Mouse (Mus musculus) hindbrain, embryonic 11.5 days (tissue): ENCODE measurements at regions not wholly inside any gene's neighbourhood (a gene's known extent, or its start where the extent isn't known, plus 50 kb on each side); places are given as distances from the start of the nearest gene placed in this dataset.

ENCODE experiments used
- ATAC-seq: fragments of 200-750 bp; cut with Nextera tagmentation; 2 replicates; pipeline ENCODE4 v1.8.0; 2017; ENCODE audit warnings: mild to moderate bottlenecking, moderate TSS enrichment, moderate library complexity; ENCODE audit not compliant: low FRiP score
- DNase-seq: peaks from one replicate; pipeline ENCODE4 v3.0.0-alpha.2; 2015; ENCODE audit warnings: low spot score
- H3K27ac ChIP-seq: fragments of 300-500 bp; sonication (generic); 2 replicates; pipeline ENCODE4 v1.5.1; 2014; ENCODE audit warnings: mild to moderate bottlenecking, low read depth, low read length
- H3K27me3 ChIP-seq: fragments of 300-500 bp; sonication (generic); 2 replicates; pipeline ENCODE4 v1.6.1; 2014; ENCODE audit warnings: mild to moderate bottlenecking, low read length, moderate library complexity, mixed read lengths; ENCODE audit not compliant: control insufficient read depth, insufficient read depth
- H3K36me3 ChIP-seq: fragments of 300-500 bp; sonication (generic); 2 replicates; pipeline ENCODE4 v1.6.1; 2014; ENCODE audit warnings: mild to moderate bottlenecking, low read length, moderate library complexity, mixed read lengths; ENCODE audit not compliant: control insufficient read depth, insufficient read depth
- H3K4me1 ChIP-seq: fragments of 300-500 bp; sonication (generic); replicated peaks from 2 replicates; pipeline ENCODE4 v1.6.1; 2014; ENCODE audit warnings: low read length, mixed read lengths; ENCODE audit not compliant: control insufficient read depth, insufficient read depth
- H3K4me2 ChIP-seq: fragments of 300-500 bp; sonication (generic); replicated peaks from 2 replicates; pipeline ENCODE4 v1.6.1; 2014; ENCODE audit warnings: mild to moderate bottlenecking, low read depth, low read length
- H3K4me3 ChIP-seq: fragments of 300-500 bp; sonication (generic); 2 replicates; pipeline ENCODE4 v1.5.1; 2014; ENCODE audit warnings: low read depth, low read length
- H3K9ac ChIP-seq: fragments of 300-500 bp; sonication (generic); 2 replicates; pipeline ENCODE4 v1.6.1; 2014; ENCODE audit warnings: low read depth, low read length
- H3K9me3 ChIP-seq: fragments of 300-500 bp; sonication (generic); 2 replicates; pipeline ENCODE4 v1.6.1; 2016; ENCODE audit warnings: low read length; ENCODE audit not compliant: control insufficient read depth
- WGBS: fragments of 180-500 bp; shearing (Covaris S2); extraction: QIAGEN DNeasy Blood & Tissue Kit; methylation state at CpG from one replicate; pipeline ENCODE4 v1.1.7; 2014; 5-methylcytosine and 5-hydroxymethylcytosine counted together

DNA sequence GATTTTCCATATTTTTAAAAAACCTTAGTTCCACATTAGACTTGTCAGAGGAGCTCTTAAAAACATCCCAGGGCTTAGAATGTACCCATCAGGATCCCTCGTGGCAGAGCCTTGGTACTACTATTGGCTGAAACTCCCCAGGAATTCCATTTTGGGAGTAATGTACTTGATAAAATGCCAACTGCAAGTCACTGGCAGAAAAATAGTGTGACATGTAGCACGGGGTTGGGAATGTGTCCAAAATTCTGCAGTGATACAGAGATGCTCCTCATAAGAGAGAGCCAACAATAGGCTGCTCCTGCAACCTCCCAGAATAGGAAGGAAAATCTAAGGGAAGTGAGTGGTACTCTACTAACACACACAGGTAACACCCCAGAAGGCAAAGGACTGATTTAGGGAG, 309.4 kb downstream of the Plk2 start:
- 85% methylated on average over 2 of the region's 2 CpGs for WGBS
- H3K36me3 ChIP-seq = no peaks in the 10 kb centered on the region
- no peaks in the 10 kb centered on the region for H3K4me1 ChIP-seq
- no peak overlapping the region for H3K27ac ChIP-seq
- ATAC-seq = no peak
- no peaks in the 10 kb centered on the region for H3K27me3 ChIP-seq
- no peak overlapping the region for H3K4me2 ChIP-seq
- no peak for DNase-seq
- no peak overlapping the region for H3K4me3 ChIP-seq
- H3K9me3 ChIP-seq = no peaks in the 10 kb centered on the region
- no peak overlapping the region for H3K9ac ChIP-seq

DNA sequence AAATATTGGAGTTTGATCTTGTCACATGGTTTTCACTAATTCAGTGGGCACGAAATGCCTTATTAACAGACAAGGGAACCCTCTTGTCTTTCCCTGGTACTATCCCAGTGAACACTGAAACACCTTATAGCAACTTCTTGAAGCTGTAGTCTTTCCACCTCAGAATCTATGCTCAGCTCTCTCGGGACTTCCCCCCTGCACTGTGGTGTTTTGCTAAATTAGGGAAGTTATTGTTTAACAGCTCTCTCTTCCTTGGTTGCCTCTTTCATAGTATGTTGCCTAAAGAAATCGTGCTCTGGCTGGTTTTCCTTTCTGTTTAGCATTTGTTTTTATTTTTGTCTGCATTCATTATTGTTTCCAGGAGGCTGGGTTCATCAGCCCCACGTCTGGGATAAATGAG, 316.0 kb downstream of the Plk2 start:
- Histone ChIP-seq H3K4me2 (no peak overlapping the region), H3K4me3 (no peak overlapping the region), H3K9ac (no peak overlapping the region), H3K27me3 (no peaks in the 10 kb centered on the region), H3K4me1 (no peaks in the 10 kb centered on the region), H3K36me3 (no peaks in the 10 kb centered on the region), H3K27ac (no peak overlapping the region), H3K9me3 (no peaks in the 10 kb centered on the region)
- DNase-seq (no peak), ATAC-seq (no peak)
- 61% methylated on average over 4 of the region's 4 CpGs for WGBS

DNA sequence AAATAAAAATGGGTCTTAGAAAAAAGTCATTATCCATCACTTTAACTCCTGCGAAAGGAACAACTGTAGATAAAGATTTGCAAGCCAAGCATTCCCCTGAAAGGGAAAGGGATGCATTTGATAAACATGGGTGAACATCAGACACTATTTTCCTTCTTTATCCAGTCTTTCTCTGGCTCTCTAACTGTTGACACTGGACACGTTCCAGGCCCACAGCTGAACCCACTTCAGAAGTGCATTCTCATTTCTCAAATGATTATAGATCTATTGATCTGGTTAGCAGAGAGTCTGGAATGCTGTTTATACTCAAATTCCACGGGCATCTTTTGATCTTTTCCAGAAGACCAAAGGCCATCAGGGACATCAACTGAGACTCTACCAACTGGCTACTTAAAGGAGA, 317.7 kb downstream of the Plk2 start:
- H3K4me1 ChIP-seq = no peaks in the 10 kb centered on the region
- ATAC-seq (no peak), DNase-seq (no peak)
- 64% methylated on average over 3 of the region's 3 CpGs for WGBS
- H3K4me3 ChIP-seq = no peak overlapping the region
- no peak overlapping the region for H3K27ac ChIP-seq
- no peaks in the 10 kb centered on the region for H3K27me3 ChIP-seq
- no peak overlapping the region for H3K4me2 ChIP-seq
- H3K9ac ChIP-seq = no peak overlapping the region
- H3K9me3 ChIP-seq = no peaks in the 10 kb centered on the region
- no peaks in the 10 kb centered on the region for H3K36me3 ChIP-seq

DNA sequence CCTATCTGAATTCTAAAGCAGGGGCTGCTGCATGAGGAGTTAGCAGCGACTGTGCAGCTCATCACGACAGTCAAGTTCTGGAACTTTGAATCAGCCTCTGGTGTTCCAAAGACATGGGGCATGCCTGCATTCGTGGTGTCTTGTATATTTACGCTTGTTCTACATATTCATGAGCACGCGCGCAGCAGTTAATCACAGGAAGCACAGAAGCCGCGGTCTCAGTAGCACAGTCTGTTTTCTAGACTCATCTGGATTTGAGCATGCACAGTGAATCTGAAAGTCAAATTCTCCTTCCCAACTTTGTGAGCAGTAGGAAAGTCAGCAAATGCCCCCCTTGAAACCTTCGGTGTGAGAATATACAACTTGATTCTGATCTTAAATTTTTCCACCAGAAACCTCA, 327.3 kb downstream of the Plk2 start:
- 80% methylated on average over 10 of the region's 10 CpGs for WGBS
- Histone ChIP-seq H3K9me3 (no peaks in the 10 kb centered on the region), H3K4me3 (no peak overlapping the region), H3K9ac (no peak overlapping the region), H3K4me1 (no peaks in the 10 kb centered on the region), H3K4me2 (no peak overlapping the region), H3K27me3 (no peaks in the 10 kb centered on the region), H3K36me3 (no peaks in the 10 kb centered on the region), H3K27ac (no peak overlapping the region)
- DNase-seq (no peak), ATAC-seq (no peak)

DNA sequence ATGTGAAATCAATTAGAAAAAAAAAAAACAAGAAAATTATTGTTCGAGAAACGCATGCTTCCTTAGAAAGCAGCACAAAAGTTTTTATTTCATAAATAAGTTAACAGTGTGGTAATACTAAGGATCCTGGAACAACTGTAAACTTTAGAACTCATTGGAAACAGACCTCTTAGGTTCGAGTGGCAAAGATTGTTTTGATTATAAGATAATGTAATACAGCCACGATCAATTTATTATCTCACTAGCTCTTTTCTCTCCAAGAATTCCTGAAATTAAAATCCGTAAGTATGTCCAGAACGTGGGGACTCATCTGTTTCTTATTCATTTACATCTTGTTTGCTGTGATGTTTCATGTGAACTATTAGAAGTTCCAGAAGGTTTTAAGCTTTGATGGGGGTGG, 327.9 kb downstream of the Plk2 start:
- ATAC-seq (no peak), DNase-seq (no peak)
- no peaks in the 10 kb centered on the region for H3K36me3 ChIP-seq
- H3K27me3 ChIP-seq = no peaks in the 10 kb centered on the region
- no peak overlapping the region for H3K9ac ChIP-seq
- no peak overlapping the region for H3K4me2 ChIP-seq
- no peak overlapping the region for H3K27ac ChIP-seq
- no peak overlapping the region for H3K4me3 ChIP-seq
- no peaks in the 10 kb centered on the region for H3K9me3 ChIP-seq
- H3K4me1 ChIP-seq = no peaks in the 10 kb centered on the region
- WGBS = 81% methylated on average over 6 of the region's 6 CpGs

DNA sequence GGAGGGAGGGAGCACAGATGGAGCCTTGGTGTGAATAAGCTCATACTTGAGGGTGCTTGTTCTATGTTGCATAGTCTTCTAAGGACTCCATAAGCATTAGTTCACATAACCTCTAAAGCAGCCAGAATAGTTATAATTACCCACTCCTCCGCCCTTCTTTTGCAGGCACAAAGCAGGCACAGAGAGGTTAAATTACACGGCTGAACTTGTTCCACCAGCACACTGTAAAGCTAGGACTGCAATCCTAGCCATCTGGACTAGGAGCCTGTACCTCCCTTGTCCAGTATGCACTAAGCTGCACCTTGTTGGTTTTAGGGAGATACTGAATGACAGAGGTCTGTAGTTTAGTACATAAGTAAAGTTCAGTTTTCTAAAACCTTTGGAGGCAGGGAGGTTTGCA, 330.0 kb downstream of the Plk2 start:
- H3K27ac ChIP-seq = no peak overlapping the region
- H3K4me2 ChIP-seq = no peak overlapping the region
- no peak overlapping the region for H3K9ac ChIP-seq
- DNase-seq (no peak), ATAC-seq (no peak)
- 69% methylated on average over 2 of the region's 2 CpGs for WGBS
- no peaks in the 10 kb centered on the region for H3K36me3 ChIP-seq
- no peaks in the 10 kb centered on the region for H3K27me3 ChIP-seq
- H3K4me3 ChIP-seq = no peak overlapping the region
- no peaks in the 10 kb centered on the region for H3K9me3 ChIP-seq
- H3K4me1 ChIP-seq = no peaks in the 10 kb centered on the region

DNA sequence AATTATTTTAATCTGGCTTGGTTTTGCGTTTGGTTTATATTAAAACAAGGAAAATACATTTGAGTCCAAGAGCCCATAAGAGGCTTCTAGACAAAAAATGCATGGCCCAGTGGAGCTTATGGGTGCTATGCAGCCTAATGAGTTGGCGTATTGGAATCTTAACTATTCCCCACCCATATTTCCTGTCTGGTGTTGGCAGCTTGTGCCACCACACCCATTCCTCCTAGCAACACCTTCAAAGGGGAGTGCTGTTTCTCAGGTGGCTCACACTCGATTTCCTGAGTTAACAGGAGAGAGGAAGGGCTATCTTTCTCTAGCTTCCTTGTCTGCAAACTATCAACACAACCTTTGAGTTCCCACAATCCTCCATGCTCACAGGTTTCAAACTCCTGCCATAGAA, 331.0 kb downstream of the Plk2 start:
- ATAC-seq = no peak
- Histone ChIP-seq H3K4me3 (no peak overlapping the region), H3K27me3 (no peaks in the 10 kb centered on the region), H3K36me3 (no peaks in the 10 kb centered on the region), H3K9me3 (no peaks in the 10 kb centered on the region), H3K9ac (no peak overlapping the region), H3K4me2 (no peak overlapping the region), H3K27ac (no peak overlapping the region), H3K4me1 (no peaks in the 10 kb centered on the region)
- DNase-seq = no peak
- 87% methylated on average over 3 of the region's 3 CpGs for WGBS

DNA sequence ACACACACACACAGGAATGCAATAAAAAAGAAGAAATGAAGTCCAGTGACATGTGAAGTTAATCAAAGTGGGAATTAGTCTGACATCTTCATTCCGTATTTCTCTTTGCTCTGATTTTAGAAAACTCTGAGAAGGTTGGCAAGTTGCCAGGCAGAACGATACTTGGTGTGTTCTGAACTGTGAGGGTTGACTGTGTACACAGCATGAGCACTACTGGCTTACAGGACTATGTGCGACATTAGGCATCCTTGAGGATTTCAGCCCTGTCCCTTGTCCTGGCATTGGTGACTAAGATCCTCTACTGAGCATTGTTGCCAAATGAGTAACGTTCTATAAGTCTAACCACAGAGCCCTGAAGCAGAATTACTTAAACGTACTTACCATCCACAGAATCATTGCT, 340.7 kb downstream of the Plk2 start:
- ATAC-seq (no peak), DNase-seq (peak; percentile 21)
- Histone ChIP-seq H3K36me3 (no peaks in the 10 kb centered on the region), H3K4me2 (no peak overlapping the region), H3K27ac (no peak overlapping the region), H3K27me3 (no peaks in the 10 kb centered on the region), H3K4me1 (no peaks in the 10 kb centered on the region), H3K9ac (no peak overlapping the region), H3K4me3 (no peak overlapping the region), H3K9me3 (no peaks in the 10 kb centered on the region)
- 72% methylated on average over 5 of the region's 5 CpGs for WGBS

DNA sequence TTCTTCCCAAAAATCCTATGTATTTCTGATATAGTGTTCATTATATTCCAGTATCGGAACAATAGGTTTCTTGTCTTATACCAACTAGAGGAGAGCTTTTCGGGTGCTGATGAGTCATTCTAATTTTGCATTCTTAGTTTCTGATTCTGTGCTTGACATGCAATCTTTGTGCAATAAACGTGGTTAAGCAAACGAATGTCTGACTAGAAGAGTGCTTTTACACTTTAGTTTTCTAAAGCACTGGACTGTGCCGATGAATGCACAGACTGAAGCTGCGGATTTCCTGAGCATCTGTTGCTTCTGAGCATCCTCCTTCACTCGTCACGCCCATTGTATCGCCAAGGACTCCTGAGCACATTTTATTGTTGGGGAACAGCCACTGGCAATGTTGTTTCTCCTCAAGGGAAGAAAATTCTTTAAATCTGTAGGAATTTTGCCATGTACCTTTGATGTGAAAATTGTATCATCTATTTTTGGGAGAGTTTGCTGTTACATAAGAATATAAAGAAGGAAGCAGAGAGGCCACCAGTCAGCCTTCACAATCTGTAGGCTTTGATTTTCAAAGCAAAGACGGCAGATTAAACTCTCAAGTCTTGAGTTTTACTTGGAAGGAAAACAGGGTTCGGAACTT, 346.8 kb downstream of the Plk2 start:
- Histone ChIP-seq H3K27me3 (no peaks in the 10 kb centered on the region), H3K9me3 (no peaks in the 10 kb centered on the region), H3K36me3 (no peaks in the 10 kb centered on the region), H3K4me2 (no peak overlapping the region), H3K9ac (no peak overlapping the region), H3K4me3 (no peak overlapping the region), H3K4me1 (no peaks in the 10 kb centered on the region), H3K27ac (no peak overlapping the region)
- ATAC-seq = no peak
- DNase-seq = no peak
- WGBS = 84% methylated on average over 11 of the region's 11 CpGs
